Mouse (Mus musculus): ENCODE data around the gene Rsad2. TPM values are rescaled to one million over a fixed set of nuclear protein-coding genes. Genes with fewer than 3 reads are reported as not detected.
A peak's percentile ranks its signal among the peaks of the same experiment; 100 is the strongest.

Gene Rsad2
- polyA plus RNA-seq, 1 experiment from 2014 or later, result 0.28 TPM

DNA sequence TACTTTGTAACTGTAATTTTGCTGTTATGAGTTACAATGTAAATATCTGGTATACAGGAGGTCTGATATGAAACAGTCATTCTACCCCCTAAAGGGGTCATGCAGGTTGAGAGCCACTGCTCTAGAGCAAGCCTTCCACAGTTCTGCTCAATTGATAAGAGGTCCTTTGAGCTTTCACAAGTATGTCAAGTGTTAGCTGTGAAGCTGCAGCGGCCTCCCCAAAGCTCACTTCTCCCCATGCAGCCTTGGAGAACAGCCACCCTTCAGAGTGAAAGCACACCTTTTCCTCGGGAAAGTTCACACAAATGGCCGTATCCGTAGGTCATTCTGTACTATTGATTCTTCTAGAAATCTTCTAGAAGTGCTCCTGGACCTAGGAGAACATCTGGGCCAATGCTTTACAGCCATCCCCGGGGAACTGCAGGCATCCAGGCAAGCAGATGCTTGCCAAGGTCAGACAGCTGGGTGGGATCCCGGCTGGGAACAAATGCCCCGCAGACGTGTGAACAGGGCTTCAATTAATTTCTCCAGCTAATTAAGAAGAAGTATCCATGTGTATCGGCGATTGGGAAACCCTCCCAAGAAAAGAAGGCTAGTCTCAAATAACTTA is 44.3 kb downstream of the Rsad2 start:
- no peak overlapping the region for H3K9ac ChIP-seq
- peak overlapping the region; percentile 83 for H3K4me2 ChIP-seq
- peaks cover 68% of the 10 kb centered on the region for H3K4me1 ChIP-seq
- H3K27ac ChIP-seq, result no peak overlapping the region
- H3K4me3 ChIP-seq, result 0 out of 2 replicates have a peak overlapping the region, but pooled peaks have one; percentile 77
- peaks cover 19% of the 10 kb centered on the region; the same call in 1 of the 2 replicates for H3K36me3 ChIP-seq (ENCODE audit: poor library complexity, severe bottlenecking)
- H3K27me3 ChIP-seq, result no peaks in the 10 kb centered on the region
- WGBS, result 49% methylated on average over 10 of the region's 10 CpGs
- no peak for ATAC-seq
- no peaks in the 10 kb centered on the region for H3K9me3 ChIP-seq (replicated peaks)

DNA sequence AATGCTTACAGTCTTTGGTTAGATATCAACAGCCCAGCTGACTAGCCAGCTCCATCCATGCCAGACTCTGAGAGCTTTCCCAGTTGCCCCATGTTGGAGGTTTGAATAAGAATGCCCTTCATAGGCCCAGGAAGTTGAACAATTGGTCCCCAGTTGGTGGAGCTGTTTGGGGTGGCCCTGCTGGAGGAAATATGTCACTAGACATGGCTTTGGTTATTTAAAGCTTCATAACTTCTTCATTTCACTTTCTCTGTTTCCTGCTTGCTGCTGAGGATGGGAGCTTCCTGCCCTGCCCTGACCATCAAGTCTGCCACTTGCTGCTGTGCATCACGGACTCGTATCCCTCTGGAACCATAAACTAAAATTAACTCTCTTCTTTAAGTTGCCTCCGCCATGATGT is 45.8 kb downstream of the Rsad2 start:
- Histone ChIP-seq H3K4me1 (peaks cover 80% of the 10 kb centered on the region), H3K4me3 (no peak overlapping the region), H3K4me2 (no peak overlapping the region), H3K27ac (no peak overlapping the region), H3K36me3 (ENCODE audit: poor library complexity, severe bottlenecking) (peaks cover 19% of the 10 kb centered on the region; the same call in 1 of the 2 replicates), H3K9ac (no peak overlapping the region), H3K9me3 (replicated peaks) (no peaks in the 10 kb centered on the region), H3K27me3 (no peaks in the 10 kb centered on the region)
- 93% methylated on average over 3 of the region's 3 CpGs for WGBS
- no peak for ATAC-seq

DNA sequence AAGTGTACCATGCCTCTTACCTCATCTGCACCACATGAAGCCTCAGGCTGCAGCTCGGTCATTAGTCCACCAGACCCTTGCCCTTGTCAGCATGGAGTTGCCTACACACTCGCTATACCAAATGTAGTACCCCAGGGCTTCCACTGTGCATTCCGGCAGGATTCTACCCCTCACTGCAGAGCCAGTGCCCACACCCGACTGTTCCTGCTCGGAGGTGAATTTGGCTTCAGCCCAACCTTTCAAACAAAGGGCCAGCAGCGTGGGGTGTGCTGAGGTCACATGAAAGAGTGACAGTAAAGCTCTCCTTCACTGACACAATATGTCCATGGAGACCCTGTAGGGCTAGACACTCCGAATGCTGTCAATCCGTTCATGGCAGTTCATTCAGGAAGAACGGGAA is 47.5 kb downstream of the Rsad2 start:
- no peak overlapping the region for H3K9ac ChIP-seq
- no peak for ATAC-seq
- H3K27ac ChIP-seq, result no peak overlapping the region
- no peak overlapping the region for H3K4me3 ChIP-seq
- H3K9me3 ChIP-seq (replicated peaks), result no peaks in the 10 kb centered on the region
- H3K27me3 ChIP-seq, result no peaks in the 10 kb centered on the region
- H3K4me2 ChIP-seq, result no peak overlapping the region
- peaks cover 80% of the 10 kb centered on the region for H3K4me1 ChIP-seq
- H3K36me3 ChIP-seq (ENCODE audit: poor library complexity, severe bottlenecking), result peaks cover 31% of the 10 kb centered on the region
- 55% methylated on average over 9 of the region's 9 CpGs for WGBS

DNA sequence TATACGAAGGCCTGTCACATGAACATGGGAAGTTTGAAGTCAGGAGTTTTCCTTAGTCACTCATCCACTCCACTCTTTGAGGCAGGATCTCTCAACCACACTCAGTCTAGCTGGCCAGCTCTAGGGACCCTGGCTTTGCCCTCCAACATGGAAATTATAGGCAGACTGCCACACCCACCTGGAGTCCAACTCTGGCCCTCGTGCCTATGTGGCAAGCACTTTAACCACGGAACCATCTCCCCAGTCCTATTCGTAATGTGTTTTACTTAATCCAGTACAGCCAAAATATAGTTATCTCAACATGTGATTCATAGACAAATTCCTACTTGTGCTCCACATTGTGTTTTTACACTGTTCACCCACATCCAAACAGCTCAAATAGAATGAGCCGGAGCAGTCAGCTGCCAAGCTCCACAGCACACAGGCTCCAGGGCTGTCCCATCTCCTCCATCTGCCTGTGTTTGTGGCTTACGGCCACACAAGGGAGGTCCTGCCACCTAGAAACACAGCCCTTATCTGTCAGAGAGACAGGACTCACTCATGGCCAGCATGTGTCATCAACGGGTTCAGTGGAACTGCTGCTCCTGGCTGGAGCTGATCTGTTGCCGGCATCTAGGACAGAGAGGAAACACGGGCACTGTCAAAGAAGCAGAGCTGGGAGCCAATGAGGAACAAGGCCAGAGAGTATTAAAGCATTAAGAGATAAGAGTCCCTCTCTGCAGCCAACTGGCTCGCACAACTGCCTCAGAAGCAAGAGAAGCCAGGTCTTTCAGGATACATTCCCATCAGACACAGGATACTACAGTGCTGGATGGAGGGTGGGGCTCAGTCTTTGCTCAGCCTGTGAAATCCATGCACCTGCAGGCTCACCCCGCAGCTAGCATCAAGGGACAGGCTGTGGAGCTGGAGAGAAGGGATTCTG is 51.2 kb downstream of the Rsad2 start:
- H3K4me1 ChIP-seq, result peaks cover 61% of the 10 kb centered on the region
- WGBS, result 91% methylated on average over 11 of the region's 11 CpGs
- no peak overlapping the region for H3K4me3 ChIP-seq
- H3K27ac ChIP-seq, result peak overlapping the region; percentile 40; the same call in 1 of the 2 replicates
- no peak for ATAC-seq
- peaks cover 39% of the 10 kb centered on the region for H3K36me3 ChIP-seq (ENCODE audit: poor library complexity, severe bottlenecking)
- no peak overlapping the region for H3K9ac ChIP-seq
- no peaks in the 10 kb centered on the region for H3K27me3 ChIP-seq
- no peak overlapping the region for H3K4me2 ChIP-seq
- H3K9me3 ChIP-seq (replicated peaks), result no peaks in the 10 kb centered on the region

DNA sequence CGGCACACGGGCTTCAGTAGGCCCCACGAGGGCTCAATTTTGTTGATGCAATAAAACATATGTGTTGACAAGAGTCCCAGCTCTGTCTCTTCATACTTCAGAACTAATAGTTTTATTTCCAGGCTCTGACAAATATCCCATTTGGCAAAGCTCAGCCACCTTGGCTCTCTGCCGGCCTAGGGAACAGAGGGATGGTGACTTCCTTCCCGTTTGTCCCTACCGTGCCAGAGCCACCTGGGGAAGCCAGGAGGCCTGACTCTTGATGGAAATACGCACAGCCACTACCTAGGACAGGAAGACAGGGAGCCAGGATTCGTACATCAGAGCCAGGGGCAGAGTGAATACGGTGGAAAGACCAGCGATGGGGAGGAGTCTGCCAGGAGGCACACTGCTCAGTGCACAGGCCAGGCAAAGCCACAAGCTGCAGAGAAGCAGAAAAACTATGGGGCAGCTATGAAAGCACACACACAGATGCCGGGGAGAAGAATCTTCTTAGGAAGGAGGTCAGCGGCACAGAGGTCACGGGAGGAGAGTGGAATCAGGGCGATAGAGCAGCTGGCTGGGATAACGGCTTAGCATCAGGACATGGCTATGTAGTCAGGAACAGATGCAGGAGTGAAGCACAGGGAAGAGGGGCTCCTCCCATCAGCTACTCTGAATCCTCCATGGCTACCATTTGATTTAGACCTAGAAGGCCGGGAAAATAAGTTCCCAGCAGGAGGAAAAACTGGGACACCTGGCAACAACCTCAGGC is 52.7 kb downstream of the Rsad2 start:
- Histone ChIP-seq H3K9ac (no peak overlapping the region), H3K27me3 (no peaks in the 10 kb centered on the region), H3K4me1 (peaks cover 51% of the 10 kb centered on the region), H3K9me3 (replicated peaks) (no peaks in the 10 kb centered on the region), H3K36me3 (ENCODE audit: poor library complexity, severe bottlenecking) (peaks cover 32% of the 10 kb centered on the region), H3K4me3 (no peak overlapping the region), H3K4me2 (no peak overlapping the region), H3K27ac (no peak overlapping the region)
- 91% methylated on average over 16 of the region's 16 CpGs for WGBS
- no peak for ATAC-seq

DNA sequence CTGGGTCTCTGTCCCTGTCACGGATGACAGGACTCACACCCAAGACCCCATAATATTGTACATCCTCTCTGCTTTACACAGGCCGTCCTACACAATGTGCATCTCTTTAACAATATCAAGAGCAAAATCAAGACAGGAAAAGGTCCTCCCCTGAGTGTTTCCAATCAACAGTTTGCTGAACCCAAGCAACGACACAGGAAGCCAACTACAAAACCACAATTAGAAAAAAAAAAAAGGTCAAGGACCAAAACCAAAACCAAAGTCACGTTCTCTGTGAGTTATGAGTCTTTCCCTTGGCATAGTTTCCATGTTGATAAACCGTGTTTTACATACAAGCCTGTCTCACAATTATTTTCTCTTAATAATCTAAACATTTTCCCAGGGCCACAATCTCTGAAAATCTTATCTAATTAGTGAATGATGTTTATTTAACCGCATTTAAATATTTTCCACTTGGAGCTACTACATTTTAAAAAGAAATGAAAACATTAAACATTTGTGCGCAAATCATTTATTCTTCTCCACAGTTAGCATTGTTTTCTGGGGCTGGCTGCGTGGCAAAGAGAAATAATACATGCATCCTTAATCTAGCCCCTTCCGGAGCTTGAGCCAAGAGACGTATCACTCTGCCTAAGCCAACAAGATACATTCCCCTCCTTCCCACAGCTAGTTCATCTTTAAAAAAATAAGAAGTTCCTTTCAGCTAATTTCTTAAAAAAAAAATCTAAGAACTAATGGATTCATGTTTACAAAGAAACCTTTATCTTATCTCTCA is 54.4 kb downstream of the Rsad2 start:
- Histone ChIP-seq H3K9me3 (replicated peaks) (no peaks in the 10 kb centered on the region), H3K27ac (no peak overlapping the region), H3K36me3 (ENCODE audit: poor library complexity, severe bottlenecking) (peaks cover 26% of the 10 kb centered on the region), H3K4me2 (no peak overlapping the region), H3K4me1 (peaks cover 43% of the 10 kb centered on the region), H3K27me3 (no peaks in the 10 kb centered on the region), H3K4me3 (no peak overlapping the region), H3K9ac (no peak overlapping the region)
- 89% methylated on average over 10 of the region's 10 CpGs for WGBS
- no peak for ATAC-seq

DNA sequence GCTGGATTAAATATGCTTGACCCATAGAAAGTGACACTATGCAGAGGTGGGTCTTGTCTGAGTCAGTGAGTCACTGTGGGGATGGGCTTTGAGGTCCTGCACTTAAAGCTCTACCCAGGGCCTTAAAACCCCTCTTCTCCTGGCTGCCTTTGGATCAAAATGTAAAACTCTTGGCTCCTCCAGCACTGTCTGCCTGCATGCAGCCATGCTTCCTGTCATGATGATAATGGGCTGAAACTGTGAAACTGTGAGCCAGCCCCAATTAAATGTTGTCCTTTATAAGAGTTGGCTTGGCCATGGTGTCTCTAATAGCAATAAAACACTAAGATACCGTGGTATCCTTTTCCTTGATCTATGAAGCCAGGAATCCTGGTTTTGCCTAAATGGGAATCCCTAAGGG is 55.0 kb downstream of the Rsad2 start:
- H3K27me3 ChIP-seq, result no peaks in the 10 kb centered on the region
- WGBS, result 75% methylated on average over 1 of the region's 1 CpGs
- no peak overlapping the region for H3K4me3 ChIP-seq
- peaks cover 26% of the 10 kb centered on the region for H3K36me3 ChIP-seq (ENCODE audit: poor library complexity, severe bottlenecking)
- peaks cover 38% of the 10 kb centered on the region for H3K4me1 ChIP-seq
- H3K27ac ChIP-seq, result no peak overlapping the region
- H3K9me3 ChIP-seq (replicated peaks), result no peaks in the 10 kb centered on the region
- H3K4me2 ChIP-seq, result no peak overlapping the region
- no peak for ATAC-seq
- H3K9ac ChIP-seq, result no peak overlapping the region

DNA sequence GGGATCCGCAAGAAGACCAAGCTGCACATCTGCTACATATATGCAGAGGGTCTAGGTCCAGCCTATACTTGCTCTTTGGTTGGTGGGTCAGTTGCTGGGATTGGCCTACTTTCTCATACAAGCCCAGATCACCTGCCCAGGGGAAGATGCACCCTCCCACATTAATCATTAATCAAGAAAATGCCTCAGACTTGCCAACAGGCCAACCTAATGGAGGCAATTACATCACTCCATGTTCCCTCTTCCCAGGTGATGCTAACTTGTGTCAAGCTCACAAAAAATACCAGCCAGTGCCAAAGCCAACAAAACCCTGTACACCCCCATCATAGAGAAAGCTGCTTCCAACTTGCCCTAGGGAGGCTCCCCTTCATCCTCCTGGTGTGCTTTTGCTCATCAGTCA is 55.5 kb downstream of the Rsad2 start:
- Histone ChIP-seq H3K9me3 (replicated peaks) (no peaks in the 10 kb centered on the region), H3K27me3 (no peaks in the 10 kb centered on the region), H3K4me2 (no peak overlapping the region), H3K36me3 (ENCODE audit: poor library complexity, severe bottlenecking) (peaks cover 26% of the 10 kb centered on the region), H3K4me3 (no peak overlapping the region), H3K9ac (no peak overlapping the region), H3K27ac (no peak overlapping the region), H3K4me1 (peaks cover 38% of the 10 kb centered on the region)
- ATAC-seq, result no peak
- 100% methylated on average over 1 of the region's 1 CpGs for WGBS

DNA sequence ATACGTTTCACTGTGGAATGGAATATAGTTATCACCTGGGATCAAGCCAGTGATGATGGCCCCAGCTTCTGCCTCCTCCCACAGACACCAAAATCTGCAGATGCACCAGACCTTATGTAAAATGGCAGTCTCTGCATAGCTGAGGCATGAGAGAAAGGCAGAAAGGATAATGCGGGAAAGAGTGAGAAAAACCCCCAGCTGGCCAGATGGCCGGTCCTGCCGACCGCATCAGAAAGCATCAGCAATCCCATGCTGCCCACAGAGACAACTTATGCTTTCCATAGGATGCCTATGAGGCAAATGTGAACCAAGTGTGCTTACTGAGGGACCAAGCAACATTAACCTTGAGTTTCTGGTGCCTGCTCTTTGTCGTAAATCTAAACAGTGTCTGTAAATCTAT is 56.9 kb downstream of the Rsad2 start:
- peaks cover 42% of the 10 kb centered on the region for H3K4me1 ChIP-seq
- H3K27me3 ChIP-seq, result no peaks in the 10 kb centered on the region
- H3K4me2 ChIP-seq, result no peak overlapping the region
- H3K4me3 ChIP-seq, result no peak overlapping the region
- no peak overlapping the region for H3K9ac ChIP-seq
- H3K9me3 ChIP-seq (replicated peaks), result no peaks in the 10 kb centered on the region
- H3K27ac ChIP-seq, result no peak overlapping the region
- 84% methylated on average over 6 of the region's 6 CpGs for WGBS
- ATAC-seq, result no peak
- H3K36me3 ChIP-seq (ENCODE audit: poor library complexity, severe bottlenecking), result peaks cover 19% of the 10 kb centered on the region

DNA sequence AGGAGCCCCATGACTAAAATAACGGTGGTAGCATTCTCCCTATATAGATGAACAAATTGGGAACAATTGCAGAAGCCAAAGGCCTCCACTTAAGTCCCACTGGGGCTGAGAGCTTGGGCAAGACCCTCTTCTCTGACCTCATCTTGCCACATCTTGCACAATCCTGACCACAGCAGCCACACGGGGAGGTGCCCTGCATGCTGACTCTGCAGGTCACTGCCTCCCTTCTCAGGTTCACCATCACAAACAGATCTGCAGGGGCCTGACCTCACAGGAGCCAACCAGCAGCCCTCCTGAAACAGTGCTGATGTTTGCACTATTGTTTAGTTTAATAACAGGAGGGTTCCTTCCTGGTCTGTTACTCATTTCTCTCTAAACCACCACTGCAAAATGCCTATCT is 57.7 kb downstream of the Rsad2 start:
- peaks cover 50% of the 10 kb centered on the region for H3K4me1 ChIP-seq
- no peak overlapping the region for H3K4me2 ChIP-seq
- ATAC-seq, result no peak
- WGBS, result 75% methylated on average over 2 of the region's 2 CpGs
- H3K9me3 ChIP-seq (replicated peaks), result no peaks in the 10 kb centered on the region
- no peak overlapping the region for H3K4me3 ChIP-seq
- peaks cover 13% of the 10 kb centered on the region for H3K36me3 ChIP-seq (ENCODE audit: poor library complexity, severe bottlenecking)
- H3K9ac ChIP-seq, result no peak overlapping the region
- no peaks in the 10 kb centered on the region for H3K27me3 ChIP-seq
- no peak overlapping the region for H3K27ac ChIP-seq

Data from forebrain, embryonic 13.5 days (tissue).